Mouse (Mus musculus) urinary bladder, postnatal 25 days (tissue): Measurements from ENCODE around the gene Nrg3.

Experiments
- DNase-seq: peaks from one replicate; pipeline ENCODE4 v3.0.0; 2022; ENCODE audit warnings: low spot score

Gene Nrg3

GRCm38 (mm10) chr14:39472790-39473761 lies at the start of gene Nrg3:
Nrg3 (minus strand) TSS chr14:39473088.
- no peak for DNase-seq

- DNase-seq: no peak
These were observed 36.1 kb upstream of the Nrg3 start for GRCm38 (mm10) chr14:39508956-39509355.

- DNase-seq: no peak
These were observed 903 bp upstream of the Nrg3 start for GRCm38 (mm10) chr14:39473771-39474211.

- no peak for DNase-seq
These were observed 639 bp downstream of the Nrg3 start for GRCm38 (mm10) chr14:39472146-39472751.

GRCm38 (mm10) chr14:39471236-39471981 lies 1.5 kb downstream of the Nrg3 start:
- DNase-seq: no peak

GRCm38 (mm10) chr14:39445501-39445900 lies 27.4 kb downstream of the Nrg3 start:
- no peak for DNase-seq

- no peak for DNase-seq
These were observed 44.4 kb downstream of the Nrg3 start for GRCm38 (mm10) chr14:39428503-39428902.

GRCm38 (mm10) chr14:39421874-39422273 lies 51.0 kb downstream of the Nrg3 start:
- DNase-seq: no peak

- DNase-seq: no peak
These were observed 59.6 kb downstream of the Nrg3 start for GRCm38 (mm10) chr14:39413270-39413669.

- no peak for DNase-seq
These were observed 86.0 kb downstream of the Nrg3 start for GRCm38 (mm10) chr14:39386845-39387244.

- no peak for DNase-seq
These were observed 91.6 kb downstream of the Nrg3 start for GRCm38 (mm10) chr14:39381321-39381720.

GRCm38 (mm10) chr14:39373220-39373619 lies 99.7 kb downstream of the Nrg3 start:
- DNase-seq: no peak

- DNase-seq: no peak
These were observed 116.6 kb downstream of the Nrg3 start for GRCm38 (mm10) chr14:39356251-39356650.

- DNase-seq: no peak
These were observed 120.7 kb downstream of the Nrg3 start for GRCm38 (mm10) chr14:39351979-39352737.

GRCm38 (mm10) chr14:39317424-39318110 lies 155.3 kb downstream of the Nrg3 start:
- no peak for DNase-seq

- DNase-seq: no peak
These were observed 158.8 kb downstream of the Nrg3 start for GRCm38 (mm10) chr14:39314111-39314510.

- DNase-seq: no peak
These were observed 207.8 kb downstream of the Nrg3 start for GRCm38 (mm10) chr14:39265121-39265520.

GRCm38 (mm10) chr14:39264422-39264821 lies 208.5 kb downstream of the Nrg3 start:
- no peak for DNase-seq

GRCm38 (mm10) chr14:39261016-39261415 lies 211.9 kb downstream of the Nrg3 start:
- DNase-seq: no peak

GRCm38 (mm10) chr14:39255391-39255790 lies 217.5 kb downstream of the Nrg3 start:
- no peak for DNase-seq

- no peak for DNase-seq
These were observed 232.6 kb downstream of the Nrg3 start for GRCm38 (mm10) chr14:39240267-39240666.
